Mouse (Mus musculus): ENCODE measurements around the gene Wnt7a. TPM values are rescaled to one million over a fixed set of nuclear protein-coding genes. Genes with fewer than 3 reads are reported as not detected.

Gene Wnt7a
- 11.1 and 13.8 TPM in 2 replicates for polyA plus RNA-seq (2016; fragmentation: Nextera tagmentation; extraction: Ambion mirVana)

DNA sequence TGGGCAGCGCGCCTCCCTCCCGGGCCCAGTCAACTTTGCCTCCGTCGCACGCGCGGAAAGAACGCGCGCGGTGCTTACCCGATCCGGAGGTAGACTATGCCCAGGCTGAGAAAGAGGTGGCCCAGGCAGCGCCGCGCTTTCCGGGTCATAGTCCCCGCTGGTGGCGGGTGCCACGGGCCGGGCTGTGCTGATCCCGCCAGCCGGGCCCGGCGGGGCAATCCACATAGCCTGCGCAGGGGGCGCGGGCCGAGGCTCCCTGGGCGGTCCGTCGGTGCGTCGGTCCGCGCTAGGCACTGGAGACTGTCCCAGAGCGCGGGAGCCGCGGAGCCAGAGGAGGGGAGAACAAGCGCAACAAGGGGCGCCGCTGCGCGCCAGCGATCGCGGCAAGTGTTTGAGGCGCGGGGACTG, at the start of gene Wnt7a:
Wnt7a (minus strand) TSS at position 403 of the 408 bp plus-strand sequence.
- H3K36me3 ChIP-seq: peaks cover 5% of the 10 kb centered on the region; the same call in 1 of the 2 replicates
- peaks cover 27% of the 10 kb centered on the region for H3K4me1 ChIP-seq
- H3K9ac ChIP-seq: peak within 1 kb of the TSS; percentile 73
- H3K9me3 ChIP-seq: no peaks in the 10 kb centered on the region
- H3K27me3 ChIP-seq (replicated peaks): peaks cover 60% of the 10 kb centered on the region
- H3K4me2 ChIP-seq (replicated peaks): peak within 1 kb of the TSS; percentile 98
- H3K27ac ChIP-seq: no peak within 1 kb of the TSS
- peak within 1 kb of the TSS; percentile 71 for H3K4me3 ChIP-seq
- under 1% methylated on average over 51 of the region's 51 CpGs for WGBS
- ATAC-seq (ENCODE audit: low FRiP score, low read depth): peak; percentile 72

DNA sequence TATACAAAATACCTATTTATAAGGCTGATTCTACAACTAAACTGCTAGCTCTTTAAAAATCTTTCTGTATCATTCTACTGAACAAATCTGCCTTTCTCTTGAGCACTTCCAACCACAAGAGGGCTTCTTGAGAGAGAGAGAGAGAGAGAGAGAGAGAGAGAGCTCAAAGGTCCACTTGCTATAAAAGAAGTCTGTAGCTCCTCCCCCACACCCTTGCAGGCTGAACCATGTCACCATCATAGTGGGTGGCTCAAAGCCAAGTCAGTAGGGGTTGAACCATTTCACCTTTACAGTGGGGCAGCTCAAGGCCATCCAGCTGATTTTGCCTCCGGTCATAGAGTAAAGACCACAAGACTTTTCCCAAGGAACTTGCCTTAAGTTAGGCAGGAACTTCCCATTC, 48.3 kb upstream of the Wnt7a start:
- Histone ChIP-seq H3K27me3 (replicated peaks) (no peaks in the 10 kb centered on the region), H3K4me3 (no peak overlapping the region), H3K9ac (no peak overlapping the region), H3K9me3 (no peaks in the 10 kb centered on the region), H3K4me2 (replicated peaks) (no peak overlapping the region), H3K4me1 (no peaks in the 10 kb centered on the region), H3K36me3 (peaks cover 17% of the 10 kb centered on the region), H3K27ac (no peak overlapping the region)
- WGBS: 89% methylated on average over 1 of the region's 1 CpGs
- ATAC-seq (ENCODE audit: low FRiP score, low read depth): no peak

DNA sequence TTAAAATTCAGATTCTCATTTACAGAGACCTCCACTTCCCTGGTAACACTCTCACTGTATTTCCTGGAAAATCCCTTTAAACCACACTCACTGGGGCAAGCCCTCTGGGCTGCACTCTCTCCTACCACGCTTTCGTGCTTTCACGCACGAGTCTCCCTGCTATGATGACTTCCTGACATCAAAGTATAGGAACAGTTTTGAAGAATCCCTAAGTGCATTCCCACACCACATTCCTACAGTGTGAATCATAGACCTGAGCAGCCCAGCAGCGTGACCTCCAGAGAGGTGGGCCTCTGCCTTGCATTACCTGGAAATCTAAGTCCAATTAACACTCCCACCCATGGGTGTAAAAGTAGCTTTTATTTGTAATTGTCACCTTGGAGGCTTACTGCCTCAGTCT, 43.4 kb upstream of the Wnt7a start:
- no peaks in the 10 kb centered on the region for H3K4me1 ChIP-seq
- no peak overlapping the region for H3K27ac ChIP-seq
- no peak for ATAC-seq (ENCODE audit: low FRiP score, low read depth)
- no peaks in the 10 kb centered on the region for H3K27me3 ChIP-seq (replicated peaks)
- no peaks in the 10 kb centered on the region for H3K36me3 ChIP-seq
- no peaks in the 10 kb centered on the region for H3K9me3 ChIP-seq
- no peak overlapping the region for H3K9ac ChIP-seq
- H3K4me2 ChIP-seq (replicated peaks): no peak overlapping the region
- no peak overlapping the region for H3K4me3 ChIP-seq
- WGBS: 68% methylated on average over 5 of the region's 5 CpGs

DNA sequence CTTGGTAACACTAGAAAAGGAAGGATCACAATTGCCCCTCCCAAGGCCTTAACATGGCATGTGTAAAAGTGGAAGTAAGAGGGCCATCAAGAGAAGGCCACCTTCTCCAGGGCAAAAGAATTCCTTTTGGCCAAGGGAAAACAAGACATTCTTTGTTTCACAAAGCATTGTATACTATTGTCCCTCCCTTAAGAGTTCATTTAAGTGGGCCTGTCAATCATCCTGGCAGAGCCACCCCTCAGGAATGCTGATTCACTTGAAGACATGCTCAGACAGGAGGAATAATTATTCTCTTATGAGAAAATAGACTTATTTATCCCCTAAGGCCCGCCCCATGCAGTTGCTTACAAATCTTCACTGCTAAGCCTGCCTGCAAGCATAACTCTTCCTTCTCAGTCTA, 40.9 kb upstream of the Wnt7a start:
- Histone ChIP-seq H3K27ac (no peak overlapping the region), H3K27me3 (replicated peaks) (0 out of 2 replicates have a peak, but pooled peaks cover 6% of the 10 kb centered on the region), H3K9me3 (no peaks in the 10 kb centered on the region), H3K36me3 (no peaks in the 10 kb centered on the region), H3K9ac (no peak overlapping the region), H3K4me1 (no peaks in the 10 kb centered on the region), H3K4me3 (no peak overlapping the region), H3K4me2 (replicated peaks) (no peak overlapping the region)
- 68% methylated on average over 1 of the region's 1 CpGs for WGBS
- ATAC-seq (ENCODE audit: low FRiP score, low read depth): no peak

DNA sequence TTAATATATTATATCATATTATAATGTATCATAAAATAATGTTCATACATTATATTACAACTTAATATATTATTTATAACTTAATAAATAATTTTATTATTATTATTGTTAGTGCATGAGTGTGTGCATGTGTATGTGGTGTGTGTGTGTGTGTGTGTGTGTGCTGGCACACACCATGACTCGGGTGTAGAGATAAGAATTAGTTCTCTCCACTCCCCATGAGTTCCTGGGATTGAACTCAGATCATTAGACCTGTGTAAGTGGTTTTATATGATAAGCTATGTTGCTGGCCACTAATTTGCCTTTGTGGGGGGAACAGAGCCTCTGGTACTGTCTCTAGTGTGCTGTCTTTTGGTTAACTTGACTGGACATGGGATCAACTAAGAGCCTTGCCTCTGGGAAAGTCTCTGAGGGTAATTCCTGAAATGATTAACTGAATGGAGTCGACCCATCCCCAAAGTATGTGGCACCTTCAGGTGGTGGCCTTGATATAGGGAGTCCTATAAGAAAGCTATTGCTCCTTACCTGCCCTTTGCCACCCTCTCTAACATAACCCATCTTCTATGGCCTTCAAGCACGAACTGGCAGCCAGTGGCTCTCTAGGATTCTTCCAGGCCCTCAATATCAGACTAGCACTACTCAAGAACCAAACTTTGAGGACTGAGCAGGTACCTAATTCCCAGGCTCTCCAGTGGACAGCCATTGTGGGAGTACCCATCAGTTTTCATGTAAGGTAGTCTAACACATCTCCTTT, 38.5 kb upstream of the Wnt7a start:
- 66% methylated on average over 3 of the region's 3 CpGs for WGBS
- Histone ChIP-seq H3K36me3 (no peaks in the 10 kb centered on the region), H3K27me3 (replicated peaks) (0 out of 2 replicates have a peak, but pooled peaks cover 6% of the 10 kb centered on the region)

DNA sequence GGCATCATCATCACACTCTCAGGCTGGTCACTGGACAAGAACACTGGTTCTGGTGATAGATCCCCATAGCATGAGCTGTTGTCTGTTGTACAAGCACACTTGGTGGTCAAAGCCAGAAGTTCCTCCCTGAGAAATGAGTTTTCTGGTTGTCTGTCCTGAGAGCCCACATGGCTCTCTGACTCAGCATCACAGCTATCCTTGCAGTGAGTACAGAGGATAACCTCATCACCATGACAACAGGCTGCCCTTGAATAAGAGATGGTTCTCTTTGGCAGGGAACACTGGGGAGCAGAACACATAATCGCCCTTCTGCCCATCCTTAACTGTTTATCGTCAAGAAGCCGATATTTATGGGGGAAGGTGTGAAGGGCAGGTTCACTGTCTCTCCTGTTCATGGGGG, 34.2 kb upstream of the Wnt7a start:
- no peak for ATAC-seq (ENCODE audit: low FRiP score, low read depth)
- H3K4me3 ChIP-seq: no peak overlapping the region
- WGBS: 81% methylated on average over 3 of the region's 3 CpGs
- H3K9me3 ChIP-seq: no peaks in the 10 kb centered on the region
- no peak overlapping the region for H3K9ac ChIP-seq
- no peak overlapping the region for H3K27ac ChIP-seq
- no peaks in the 10 kb centered on the region for H3K36me3 ChIP-seq
- H3K4me2 ChIP-seq (replicated peaks): no peak overlapping the region
- 0 out of 2 replicates have a peak, but pooled peaks cover 6% of the 10 kb centered on the region for H3K27me3 ChIP-seq (replicated peaks)
- H3K4me1 ChIP-seq: peaks cover 6% of the 10 kb centered on the region

More for the DNA sequence above, 38.5 kb upstream of the Wnt7a start:
- no peak for ATAC-seq (ENCODE audit: low FRiP score, low read depth)
- no peak overlapping the region for H3K4me2 ChIP-seq (replicated peaks)
- no peak overlapping the region for H3K9ac ChIP-seq
- no peaks in the 10 kb centered on the region for H3K4me1 ChIP-seq
- H3K27ac ChIP-seq: no peak overlapping the region
- H3K9me3 ChIP-seq: no peaks in the 10 kb centered on the region
- H3K4me3 ChIP-seq: no peak overlapping the region

DNA sequence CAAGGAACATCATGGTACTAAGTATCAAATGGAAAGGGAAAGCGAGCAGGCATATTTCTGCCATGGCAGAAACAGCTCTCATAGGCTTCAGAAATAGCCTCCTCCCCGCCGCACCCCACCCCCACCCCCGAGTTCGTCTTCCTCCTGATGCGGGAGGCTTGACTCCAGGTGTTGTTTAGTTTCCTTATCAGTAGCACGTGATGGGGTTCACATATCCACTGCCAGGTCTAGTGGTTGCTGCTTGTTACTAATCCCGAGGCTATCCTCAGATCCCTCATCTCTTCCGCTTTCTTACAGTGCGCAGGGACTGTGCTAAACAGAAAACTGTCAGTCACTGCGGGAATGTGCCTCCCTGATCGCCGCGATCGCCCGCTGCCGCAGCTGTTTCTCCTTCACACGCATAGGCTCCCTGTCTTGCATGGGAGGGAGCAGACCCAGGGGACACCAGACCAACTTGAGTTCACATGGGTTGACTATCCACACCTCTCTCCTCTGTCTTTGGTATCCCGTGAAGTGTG, 30.0 kb upstream of the Wnt7a start:
- peak; percentile 70 for ATAC-seq (ENCODE audit: low FRiP score, low read depth)
- Histone ChIP-seq H3K4me3 (peak overlapping the region; percentile 52), H3K9ac (peak overlapping the region; percentile 59), H3K36me3 (no peaks in the 10 kb centered on the region), H3K27me3 (replicated peaks) (no peaks in the 10 kb centered on the region; the same call in 1 of the 2 replicates), H3K4me2 (replicated peaks) (peak overlapping the region; percentile 72), H3K9me3 (no peaks in the 10 kb centered on the region), H3K27ac (no peak overlapping the region), H3K4me1 (peaks cover 6% of the 10 kb centered on the region)
- 5% methylated on average over 19 of the region's 19 CpGs for WGBS

DNA sequence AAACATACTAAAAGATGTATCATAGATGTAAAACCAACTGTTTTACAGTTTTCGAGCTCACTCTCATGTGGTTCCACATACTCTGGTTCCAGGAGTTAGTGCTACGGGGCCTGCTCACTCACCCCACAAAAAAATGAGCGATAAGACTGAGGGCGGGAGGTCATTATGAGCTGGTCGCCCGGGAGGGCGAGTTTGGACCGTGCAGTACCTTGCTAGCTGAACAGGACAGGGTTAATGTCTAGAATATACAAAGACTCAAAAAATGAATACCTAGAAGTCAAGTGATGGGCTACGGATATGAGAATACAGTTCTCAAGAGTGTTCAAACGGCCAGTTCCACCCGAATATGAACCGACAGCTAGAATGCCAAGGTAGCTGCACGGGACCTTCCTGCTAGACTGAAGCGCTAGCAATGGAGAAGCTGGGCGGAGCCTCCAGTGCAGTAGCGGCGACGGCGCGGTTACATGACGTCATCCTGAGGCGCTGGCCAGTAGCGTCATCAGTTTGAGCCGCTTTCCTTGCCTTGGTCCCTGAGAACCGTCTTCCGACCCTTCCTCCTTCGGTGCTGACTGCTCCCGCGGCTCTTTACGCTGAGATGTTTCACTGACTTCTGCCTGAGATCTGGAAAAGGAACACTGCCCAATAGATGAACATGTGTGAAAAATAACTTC, 29.4 kb upstream of the Wnt7a start:
- Histone ChIP-seq H3K9ac (peak overlapping the region; percentile 59), H3K4me3 (peak overlapping the region; percentile 52), H3K27ac (no peak overlapping the region), H3K9me3 (no peaks in the 10 kb centered on the region), H3K4me2 (replicated peaks) (peak overlapping the region; percentile 72), H3K36me3 (no peaks in the 10 kb centered on the region), H3K27me3 (replicated peaks) (no peaks in the 10 kb centered on the region; the same call in 1 of the 2 replicates), H3K4me1 (peaks cover 6% of the 10 kb centered on the region)
- WGBS: 3% methylated on average over 30 of the region's 30 CpGs
- peak; percentile 97 for ATAC-seq (ENCODE audit: low FRiP score, low read depth)

DNA sequence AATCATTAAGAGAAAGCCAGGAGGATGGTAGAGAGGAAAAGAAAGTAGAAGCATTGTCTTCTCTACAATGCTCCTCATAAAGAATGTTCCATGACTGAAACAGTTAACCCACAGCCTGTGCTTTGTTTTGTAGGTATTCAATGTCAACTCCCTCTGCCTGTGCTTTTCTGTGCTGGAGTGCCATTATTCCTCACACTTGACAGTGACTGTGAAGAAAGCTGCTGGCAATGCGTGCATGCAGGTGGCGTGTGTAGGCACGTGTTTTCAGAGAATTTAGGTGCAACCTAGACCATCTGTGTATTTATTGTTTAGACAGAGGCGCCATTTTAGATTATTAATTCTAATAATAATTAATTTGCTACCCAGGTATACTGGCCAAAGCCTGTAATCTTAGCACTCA, 13.0 kb upstream of the Wnt7a start:
- H3K9me3 ChIP-seq: no peaks in the 10 kb centered on the region
- no peak for ATAC-seq (ENCODE audit: low FRiP score, low read depth)
- peaks cover 8% of the 10 kb centered on the region; the same call in 1 of the 2 replicates for H3K27me3 ChIP-seq (replicated peaks)
- H3K4me1 ChIP-seq: no peaks in the 10 kb centered on the region
- H3K9ac ChIP-seq: no peak overlapping the region
- no peaks in the 10 kb centered on the region for H3K36me3 ChIP-seq
- H3K27ac ChIP-seq: no peak overlapping the region
- H3K4me2 ChIP-seq (replicated peaks): no peak overlapping the region
- H3K4me3 ChIP-seq: no peak overlapping the region
- 51% methylated on average over 4 of the region's 4 CpGs for WGBS

DNA sequence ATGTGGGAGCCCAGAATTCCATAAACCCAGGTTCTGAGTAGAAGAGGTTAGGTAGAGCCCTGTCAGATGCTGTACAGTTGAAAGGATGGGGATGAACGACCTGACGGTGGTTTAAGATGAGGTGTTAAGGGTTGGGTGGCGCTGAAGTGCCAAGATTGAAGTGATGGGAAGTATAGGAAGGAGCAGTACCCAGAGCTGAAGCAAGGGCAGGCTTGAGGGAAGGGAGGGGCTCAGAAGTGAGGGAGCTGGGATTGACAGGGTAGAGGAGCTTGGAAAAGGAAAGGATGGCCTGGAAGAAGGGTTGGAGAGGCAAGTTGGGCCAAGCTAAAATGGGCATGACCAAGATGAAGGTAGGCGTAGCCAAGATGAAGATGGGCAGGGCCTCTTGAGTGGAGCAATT, 10.5 kb upstream of the Wnt7a start:
- no peak for ATAC-seq (ENCODE audit: low FRiP score, low read depth)
- Histone ChIP-seq H3K9ac (no peak overlapping the region), H3K27me3 (replicated peaks) (peaks cover 16% of the 10 kb centered on the region; the same call in 1 of the 2 replicates), H3K4me2 (replicated peaks) (no peak overlapping the region), H3K27ac (no peak overlapping the region), H3K9me3 (no peaks in the 10 kb centered on the region), H3K4me1 (no peaks in the 10 kb centered on the region), H3K4me3 (no peak overlapping the region), H3K36me3 (no peaks in the 10 kb centered on the region)
- WGBS: 77% methylated on average over 4 of the region's 4 CpGs

DNA sequence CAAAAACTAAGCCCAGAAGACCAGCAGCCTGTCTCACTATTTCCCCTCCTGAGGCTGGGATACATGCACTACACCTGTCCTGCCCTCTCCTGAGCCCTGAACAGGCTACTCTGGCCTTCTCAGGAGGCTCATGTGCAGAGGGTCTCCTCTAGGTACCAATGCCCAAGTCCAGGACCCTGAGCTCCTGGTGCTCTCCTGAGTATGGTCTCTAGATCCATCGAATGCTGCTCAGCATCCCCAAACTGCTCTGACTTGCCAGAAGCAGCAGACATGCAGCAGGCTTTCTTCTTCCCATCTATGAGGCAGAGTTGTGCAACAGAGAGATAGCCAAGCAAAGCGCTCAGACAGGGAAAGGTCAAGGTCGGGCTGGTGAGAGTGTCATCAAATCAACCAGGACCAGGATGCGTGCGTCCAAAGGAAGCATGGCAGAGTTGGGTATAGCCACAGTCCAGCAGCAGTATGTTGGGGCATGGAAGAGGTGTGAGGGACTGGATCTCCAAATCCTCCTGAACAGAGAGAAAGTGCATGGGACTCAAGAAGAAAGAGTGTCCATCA, 6.2 kb upstream of the Wnt7a start:
- Histone ChIP-seq H3K9ac (no peak overlapping the region), H3K27ac (no peak overlapping the region), H3K4me1 (no peaks in the 10 kb centered on the region), H3K9me3 (no peaks in the 10 kb centered on the region), H3K27me3 (replicated peaks) (peaks cover 40% of the 10 kb centered on the region), H3K36me3 (no peaks in the 10 kb centered on the region), H3K4me3 (no peak overlapping the region), H3K4me2 (replicated peaks) (no peak overlapping the region)
- WGBS: 81% methylated on average over 5 of the region's 5 CpGs
- no peak for ATAC-seq (ENCODE audit: low FRiP score, low read depth)

DNA sequence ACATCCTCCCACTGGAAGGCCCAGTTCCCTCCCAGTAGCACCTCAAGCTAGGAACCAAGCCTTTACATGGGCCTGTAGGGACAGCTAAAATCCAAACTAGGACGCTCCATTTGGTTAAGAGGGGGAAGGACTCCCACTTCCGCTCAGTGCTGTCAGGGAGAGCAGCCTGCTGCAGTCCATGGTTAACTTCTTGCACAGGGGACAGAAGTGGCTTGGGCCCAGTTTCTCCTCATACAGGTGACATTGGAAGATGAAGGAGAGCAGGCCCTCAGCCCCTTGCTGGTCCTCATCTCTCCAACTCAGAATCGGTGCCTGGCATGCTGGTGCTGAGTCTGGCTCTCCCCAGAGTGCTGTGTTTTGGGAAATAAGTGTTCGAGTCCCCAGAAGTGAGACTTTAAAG, 5.0 kb upstream of the Wnt7a start:
- Histone ChIP-seq H3K36me3 (no peaks in the 10 kb centered on the region), H3K9ac (no peak overlapping the region), H3K27ac (no peak overlapping the region), H3K4me3 (no peak overlapping the region), H3K9me3 (no peaks in the 10 kb centered on the region), H3K4me1 (0 out of 2 replicates have a peak, but pooled peaks cover 2% of the 10 kb centered on the region), H3K4me2 (replicated peaks) (no peak overlapping the region), H3K27me3 (replicated peaks) (peaks cover 44% of the 10 kb centered on the region)
- no peak for ATAC-seq (ENCODE audit: low FRiP score, low read depth)
- WGBS: 77% methylated on average over 4 of the region's 4 CpGs
